Mouse (Mus musculus): ENCODE data around the gene Tacr3. TPM values are rescaled to one million over a fixed set of nuclear protein-coding genes. Genes with fewer than 3 reads are reported as not detected.

Tacr3 gene
- 0.42 and 0.47 TPM in 2 replicates for polyA plus RNA-seq (2015; fragmentation: Nextera tagmentation; extraction: Ambion mirVana)

DNA sequence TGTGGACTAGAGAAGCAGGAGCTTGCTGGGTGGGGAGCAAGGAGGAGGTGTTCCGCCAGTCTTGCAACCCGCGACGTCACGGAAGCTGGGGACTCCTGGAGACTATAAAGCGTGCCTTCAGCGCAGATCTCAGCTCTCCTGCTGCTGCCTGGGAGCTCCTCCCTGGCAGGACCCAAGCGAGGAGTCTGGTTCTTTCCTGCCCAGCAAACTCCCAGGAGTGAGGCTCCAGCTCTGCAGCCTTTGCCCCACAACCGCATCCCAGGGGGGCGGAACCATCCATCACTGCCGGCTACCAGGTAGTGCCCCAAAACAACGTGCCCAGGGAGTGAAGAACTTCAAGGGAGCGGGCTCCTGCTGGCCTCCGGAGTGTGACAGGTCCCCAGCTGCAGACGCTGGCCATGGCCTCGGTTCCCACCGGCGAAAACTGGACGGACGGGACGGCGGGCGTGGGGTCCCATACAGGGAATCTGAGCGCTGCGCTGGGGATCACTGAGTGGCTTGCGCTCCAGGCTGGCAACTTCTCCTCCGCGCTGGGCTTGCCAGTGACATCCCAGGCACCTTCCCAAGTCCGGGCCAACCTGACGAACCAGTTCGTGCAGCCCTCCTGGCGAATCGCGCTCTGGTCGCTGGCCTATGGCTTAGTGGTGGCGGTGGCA is at the start of gene Tacr3:
Gene Tacr3, plus strand, starts transcription at position 133 of the 656 bp plus-strand sequence.
- under 1% methylated on average over 36 of the region's 36 CpGs for WGBS
- 0 out of 2 replicates have a peak within 1 kb of the TSS, but pooled peaks have one; percentile 9 for H3K9ac ChIP-seq
- H3K36me3 ChIP-seq: no peaks in the 10 kb centered on the region
- ATAC-seq (ENCODE audit: insufficient number of reproducible peaks, low FRiP score, low TSS enrichment, low read depth): no peak
- peak within 1 kb of the TSS; percentile 86 for H3K4me2 ChIP-seq (replicated peaks)
- H3K4me1 ChIP-seq: peaks cover 10% of the 10 kb centered on the region
- H3K9me3 ChIP-seq (replicated peaks): no peaks in the 10 kb centered on the region
- H3K27ac ChIP-seq (replicated peaks): no peak within 1 kb of the TSS
- peaks cover 8% of the 10 kb centered on the region for H3K27me3 ChIP-seq
- H3K4me3 ChIP-seq (replicated peaks): peak within 1 kb of the TSS; percentile 44

DNA sequence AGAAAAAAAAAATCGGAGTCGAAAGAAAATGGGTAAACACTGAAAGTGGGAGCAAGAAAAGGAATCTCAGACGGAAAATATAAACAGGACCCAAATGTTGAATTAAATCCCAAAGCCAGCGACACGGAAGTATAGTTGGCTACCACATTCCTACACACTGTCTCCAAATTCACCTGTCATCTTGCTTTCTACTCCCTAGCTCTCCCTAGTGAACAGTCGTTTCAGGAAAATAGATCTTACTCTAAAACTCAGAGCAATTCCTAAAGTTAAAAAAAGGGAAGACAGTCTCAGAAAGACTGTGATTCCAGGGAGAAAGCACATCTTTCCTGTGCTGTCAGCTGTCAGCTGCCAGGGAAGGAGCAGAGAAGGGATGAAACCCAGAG is 324 bp upstream of the Tacr3 start:
- 44% methylated on average over 6 of the region's 6 CpGs for WGBS
- Histone ChIP-seq H3K9ac (no peak overlapping the region), H3K4me3 (replicated peaks) (peak overlapping the region; percentile 44)

GRCm38 (mm10) chr3:134829531-134829921 is 719 bp downstream of the Tacr3 start:
- Histone ChIP-seq H3K36me3 (no peaks in the 10 kb centered on the region), H3K9ac (no peak overlapping the region), H3K4me2 (replicated peaks) (peak overlapping the region; percentile 86), H3K27me3 (peaks cover 8% of the 10 kb centered on the region), H3K9me3 (replicated peaks) (no peaks in the 10 kb centered on the region), H3K27ac (replicated peaks) (no peak overlapping the region), H3K4me3 (replicated peaks) (peak overlapping the region; percentile 44), H3K4me1 (peaks cover 10% of the 10 kb centered on the region)
- 5% methylated on average over 13 of the region's 13 CpGs for WGBS
- ATAC-seq (ENCODE audit: insufficient number of reproducible peaks, low FRiP score, low TSS enrichment, low read depth): no peak

More for the DNA sequence above, 324 bp upstream of the Tacr3 start:
- peaks cover 10% of the 10 kb centered on the region for H3K4me1 ChIP-seq
- H3K4me2 ChIP-seq (replicated peaks): peak overlapping the region; percentile 86
- ATAC-seq (ENCODE audit: insufficient number of reproducible peaks, low FRiP score, low TSS enrichment, low read depth): no peak
- H3K27me3 ChIP-seq: peaks cover 8% of the 10 kb centered on the region
- H3K27ac ChIP-seq (replicated peaks): no peak overlapping the region
- H3K36me3 ChIP-seq: no peaks in the 10 kb centered on the region
- no peaks in the 10 kb centered on the region for H3K9me3 ChIP-seq (replicated peaks)

- Histone ChIP-seq H3K27ac (replicated peaks) (no peak overlapping the region), H3K27me3 (no peaks in the 10 kb centered on the region), H3K4me2 (replicated peaks) (no peak overlapping the region), H3K9me3 (replicated peaks) (no peaks in the 10 kb centered on the region), H3K4me3 (replicated peaks) (no peak overlapping the region), H3K9ac (no peak overlapping the region), H3K4me1 (no peaks in the 10 kb centered on the region), H3K36me3 (no peaks in the 10 kb centered on the region)
- WGBS: 53% methylated on average over 4 of the region's 4 CpGs
- no peak for ATAC-seq (ENCODE audit: insufficient number of reproducible peaks, low FRiP score, low TSS enrichment, low read depth)
Observed at GRCm38 (mm10) chr3:134851342-134851741, 22.5 kb downstream of the Tacr3 start.

DNA sequence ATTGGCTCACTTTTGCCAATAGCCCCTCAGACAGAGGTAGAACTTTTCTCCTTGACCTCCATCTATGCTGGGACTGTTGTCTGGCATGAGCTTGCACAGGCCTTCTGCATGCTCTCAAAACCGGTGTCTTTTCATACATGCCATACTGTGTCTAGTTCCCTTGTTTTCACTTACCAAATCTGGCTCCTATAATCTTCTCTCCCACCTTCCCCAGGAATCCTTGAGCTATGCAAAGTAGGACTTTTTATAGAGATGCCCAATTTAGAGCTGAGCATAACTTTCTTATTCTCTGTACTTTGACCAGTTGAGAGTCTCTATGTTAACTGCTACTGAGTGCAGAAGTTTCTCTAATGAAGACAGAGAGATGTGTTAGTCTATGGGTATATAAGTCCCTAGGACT is 48.9 kb downstream of the Tacr3 start:
- Histone ChIP-seq H3K4me1 (no peaks in the 10 kb centered on the region), H3K4me3 (replicated peaks) (no peak overlapping the region), H3K9me3 (replicated peaks) (no peaks in the 10 kb centered on the region), H3K4me2 (replicated peaks) (no peak overlapping the region), H3K9ac (no peak overlapping the region), H3K27ac (replicated peaks) (no peak overlapping the region), H3K27me3 (no peaks in the 10 kb centered on the region), H3K36me3 (no peaks in the 10 kb centered on the region)
- WGBS: 89% methylated on average over 1 of the region's 1 CpGs
- no peak for ATAC-seq (ENCODE audit: insufficient number of reproducible peaks, low FRiP score, low TSS enrichment, low read depth)

DNA sequence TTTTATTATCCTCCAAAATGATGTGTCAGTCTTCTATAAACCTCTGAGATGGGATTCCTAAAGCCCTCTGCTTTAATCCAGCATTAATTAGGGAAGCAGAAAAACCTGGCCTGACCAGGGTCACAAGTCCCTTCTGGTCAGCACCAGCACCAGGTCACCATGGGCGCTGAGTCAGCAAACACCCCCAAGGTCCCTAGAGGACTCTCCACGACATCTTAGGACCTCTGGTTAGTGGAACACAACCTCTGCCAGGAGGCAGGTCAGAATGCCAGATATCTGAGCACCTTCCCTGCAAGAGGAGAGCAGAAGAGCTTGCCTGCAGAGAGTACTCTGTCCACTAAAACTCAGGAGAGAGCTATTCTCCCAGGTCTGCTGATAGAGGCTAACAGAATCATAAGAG is 67.0 kb downstream of the Tacr3 start:
- H3K4me1 ChIP-seq: no peaks in the 10 kb centered on the region
- no peak overlapping the region for H3K27ac ChIP-seq (replicated peaks)
- 78% methylated on average over 2 of the region's 2 CpGs for WGBS
- H3K9ac ChIP-seq: no peak overlapping the region
- ATAC-seq (ENCODE audit: insufficient number of reproducible peaks, low FRiP score, low TSS enrichment, low read depth): no peak
- H3K4me2 ChIP-seq (replicated peaks): no peak overlapping the region
- H3K27me3 ChIP-seq: no peaks in the 10 kb centered on the region
- H3K4me3 ChIP-seq (replicated peaks): no peak overlapping the region
- no peaks in the 10 kb centered on the region for H3K36me3 ChIP-seq
- no peaks in the 10 kb centered on the region for H3K9me3 ChIP-seq (replicated peaks)

DNA sequence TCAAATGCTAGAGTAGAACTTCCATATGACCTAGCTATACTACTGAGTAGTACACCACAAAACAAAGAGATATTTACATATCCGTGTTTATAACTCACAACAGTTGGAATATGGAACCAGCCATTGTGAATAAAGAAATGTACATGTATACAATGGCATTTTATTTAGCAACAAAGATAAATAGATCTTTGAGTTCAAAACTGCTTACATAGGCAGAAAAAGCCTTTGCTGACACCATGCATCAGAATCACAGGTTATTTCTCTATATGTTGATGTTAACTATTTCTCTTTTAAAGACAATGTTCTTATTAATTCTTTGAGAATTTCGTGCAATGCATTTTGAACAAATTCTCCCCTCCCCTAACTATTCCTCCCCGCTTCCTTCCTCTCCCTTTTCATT is 80.1 kb downstream of the Tacr3 start:
- Histone ChIP-seq H3K27ac (replicated peaks) (no peak overlapping the region), H3K9ac (no peak overlapping the region), H3K4me2 (replicated peaks) (no peak overlapping the region), H3K4me1 (no peaks in the 10 kb centered on the region), H3K9me3 (replicated peaks) (no peaks in the 10 kb centered on the region), H3K27me3 (no peaks in the 10 kb centered on the region), H3K36me3 (no peaks in the 10 kb centered on the region), H3K4me3 (replicated peaks) (no peak overlapping the region)
- ATAC-seq (ENCODE audit: insufficient number of reproducible peaks, low FRiP score, low TSS enrichment, low read depth): no peak
- 75% methylated on average over 3 of the region's 3 CpGs for WGBS

DNA sequence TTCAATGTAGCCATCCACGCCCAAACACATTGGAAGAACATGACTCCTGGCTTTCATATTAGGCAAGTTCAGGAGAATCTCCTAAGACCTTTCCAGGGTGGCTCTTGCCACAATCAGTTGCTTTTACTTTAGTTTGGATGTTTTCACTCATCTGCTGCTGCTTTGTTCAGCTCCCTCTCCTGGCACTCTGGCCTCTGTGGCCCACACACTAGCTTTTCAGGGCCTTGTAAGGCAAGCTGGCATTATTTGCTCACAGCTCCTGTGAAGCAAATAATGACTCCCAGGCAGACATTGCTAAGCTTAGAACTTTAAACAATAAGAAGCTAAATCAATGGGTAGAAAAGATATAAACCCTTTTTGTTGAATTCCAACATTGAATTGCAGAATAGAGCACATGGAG is 105.9 kb downstream of the Tacr3 start:
- H3K9me3 ChIP-seq (replicated peaks): no peaks in the 10 kb centered on the region

DNA sequence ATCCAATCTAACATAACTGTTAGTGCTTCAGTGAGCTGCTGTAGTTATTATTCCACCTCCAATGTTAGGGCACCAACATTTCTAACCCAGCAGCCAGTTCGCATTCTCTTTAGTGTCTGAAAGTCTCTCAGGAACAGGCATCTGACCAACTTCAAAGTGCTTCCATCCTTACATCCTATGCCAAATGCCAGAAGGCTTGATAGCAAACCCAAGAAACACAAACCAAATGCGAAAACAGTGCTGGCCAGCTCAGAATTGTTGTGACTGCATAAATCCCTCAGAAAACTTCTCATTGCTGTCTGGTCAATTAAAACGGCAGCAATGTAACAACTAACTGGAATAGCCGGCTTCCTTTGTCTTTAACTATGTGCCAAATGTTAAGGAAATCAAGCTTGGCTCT is 106.7 kb downstream of the Tacr3 start:
- H3K36me3 ChIP-seq: no peaks in the 10 kb centered on the region
- H3K27ac ChIP-seq (replicated peaks): no peak overlapping the region
- H3K4me2 ChIP-seq (replicated peaks): no peak overlapping the region
- no peaks in the 10 kb centered on the region for H3K9me3 ChIP-seq (replicated peaks)
- no peaks in the 10 kb centered on the region for H3K4me1 ChIP-seq
- no peak for ATAC-seq (ENCODE audit: insufficient number of reproducible peaks, low FRiP score, low TSS enrichment, low read depth)
- no peaks in the 10 kb centered on the region for H3K27me3 ChIP-seq
- WGBS: 78% methylated on average over 4 of the region's 4 CpGs
- H3K9ac ChIP-seq: no peak overlapping the region
- H3K4me3 ChIP-seq (replicated peaks): no peak overlapping the region

More for the DNA sequence above, 105.9 kb downstream of the Tacr3 start:
- no peaks in the 10 kb centered on the region for H3K27me3 ChIP-seq
- H3K4me3 ChIP-seq (replicated peaks): no peak overlapping the region
- no peak overlapping the region for H3K27ac ChIP-seq (replicated peaks)
- no peak for ATAC-seq (ENCODE audit: insufficient number of reproducible peaks, low FRiP score, low TSS enrichment, low read depth)
- H3K9ac ChIP-seq: no peak overlapping the region
- WGBS: 82% methylated on average over 1 of the region's 1 CpGs
- H3K36me3 ChIP-seq: no peaks in the 10 kb centered on the region
- H3K4me1 ChIP-seq: no peaks in the 10 kb centered on the region
- H3K4me2 ChIP-seq (replicated peaks): no peak overlapping the region

- no peak overlapping the region for H3K9ac ChIP-seq
- H3K4me3 ChIP-seq (replicated peaks): no peak overlapping the region
- H3K4me1 ChIP-seq: no peaks in the 10 kb centered on the region
- H3K9me3 ChIP-seq (replicated peaks): no peaks in the 10 kb centered on the region
- H3K36me3 ChIP-seq: no peaks in the 10 kb centered on the region
- no peaks in the 10 kb centered on the region for H3K27me3 ChIP-seq
- no peak overlapping the region for H3K27ac ChIP-seq (replicated peaks)
- WGBS: 40% methylated on average over 6 of the region's 6 CpGs
- no peak overlapping the region for H3K4me2 ChIP-seq (replicated peaks)
- no peak for ATAC-seq (ENCODE audit: insufficient number of reproducible peaks, low FRiP score, low TSS enrichment, low read depth)
Observed at GRCm38 (mm10) chr3:134963461-134963860, 134.7 kb downstream of the Tacr3 start.

GRCm38 (mm10) chr3:134978902-134979301 is 150.1 kb downstream of the Tacr3 start:
- Histone ChIP-seq H3K4me1 (no peaks in the 10 kb centered on the region), H3K9ac (no peak overlapping the region), H3K4me3 (replicated peaks) (no peak overlapping the region), H3K27me3 (no peaks in the 10 kb centered on the region), H3K4me2 (replicated peaks) (no peak overlapping the region), H3K27ac (replicated peaks) (no peak overlapping the region), H3K36me3 (no peaks in the 10 kb centered on the region), H3K9me3 (replicated peaks) (no peaks in the 10 kb centered on the region)
- no peak for ATAC-seq (ENCODE audit: insufficient number of reproducible peaks, low FRiP score, low TSS enrichment, low read depth)
- 35% methylated on average over 3 of the region's 3 CpGs for WGBS

DNA sequence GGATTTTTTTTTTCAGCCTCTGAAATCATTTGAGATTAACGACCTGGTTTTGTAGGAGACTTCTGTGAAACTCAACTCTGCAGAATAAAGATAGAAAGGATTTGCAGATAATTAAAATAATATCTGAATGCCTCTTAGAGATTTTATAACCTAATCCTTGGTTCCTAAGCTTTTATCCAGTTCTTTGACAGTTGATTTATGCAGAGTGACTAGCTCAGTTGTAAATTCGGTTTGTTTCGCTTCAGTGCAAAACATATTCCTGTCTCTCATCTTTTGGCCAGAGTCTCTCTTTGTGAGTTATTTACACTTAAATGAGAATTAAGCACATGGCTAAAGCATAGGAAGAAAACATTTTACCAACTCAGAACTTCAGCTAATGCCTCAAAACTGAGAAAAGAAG is 151.3 kb downstream of the Tacr3 start:
- Histone ChIP-seq H3K36me3 (no peaks in the 10 kb centered on the region), H3K27ac (replicated peaks) (no peak overlapping the region), H3K4me3 (replicated peaks) (no peak overlapping the region), H3K9me3 (replicated peaks) (no peaks in the 10 kb centered on the region), H3K27me3 (no peaks in the 10 kb centered on the region), H3K4me1 (no peaks in the 10 kb centered on the region), H3K9ac (no peak overlapping the region), H3K4me2 (replicated peaks) (no peak overlapping the region)
- 55% methylated on average over 3 of the region's 3 CpGs for WGBS
- no peak for ATAC-seq (ENCODE audit: insufficient number of reproducible peaks, low FRiP score, low TSS enrichment, low read depth)

Measured in embryonic facial prominence, embryonic 15.5 days (tissue).